Mouse (Mus musculus) spleen, adult 18-20 months (tissue): Measurements from ENCODE around the gene Olfr609.
"Not testable (repeated sequence)": the region's sequence is repeated elsewhere in the genome, so short reads cannot be mapped to it uniquely, and the experiment has no call there.

Experiments
- DNase-seq, 2 experiments: peaks; one replicate each; pipeline ENCODE4 v3.0.0; 2022; ENCODE audit warnings: mixed read lengths in 2 of 2

Olfr609 gene

DNA sequence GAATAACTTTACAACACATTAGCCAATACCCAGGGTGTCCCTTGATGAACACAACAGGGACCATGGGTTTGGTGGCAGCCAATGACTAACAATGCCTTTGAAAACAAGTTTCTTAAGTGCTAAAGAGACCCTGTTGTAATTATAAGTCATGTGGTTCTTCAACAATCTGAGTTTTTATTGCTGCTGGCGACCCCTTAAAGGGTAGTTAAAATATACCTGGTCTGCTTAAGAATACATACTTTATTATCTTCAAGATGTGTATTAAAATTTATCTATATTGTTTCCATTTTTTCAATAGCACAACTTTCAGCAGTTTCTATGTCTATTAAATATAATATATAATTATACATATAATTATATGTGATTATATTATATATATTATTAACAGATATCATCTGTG is at the start of gene Olfr609:
Gene Olfr609, minus strand, starts transcription at position 101 of the 400 bp plus-strand sequence.
- no peak for DNase-seq

DNA sequence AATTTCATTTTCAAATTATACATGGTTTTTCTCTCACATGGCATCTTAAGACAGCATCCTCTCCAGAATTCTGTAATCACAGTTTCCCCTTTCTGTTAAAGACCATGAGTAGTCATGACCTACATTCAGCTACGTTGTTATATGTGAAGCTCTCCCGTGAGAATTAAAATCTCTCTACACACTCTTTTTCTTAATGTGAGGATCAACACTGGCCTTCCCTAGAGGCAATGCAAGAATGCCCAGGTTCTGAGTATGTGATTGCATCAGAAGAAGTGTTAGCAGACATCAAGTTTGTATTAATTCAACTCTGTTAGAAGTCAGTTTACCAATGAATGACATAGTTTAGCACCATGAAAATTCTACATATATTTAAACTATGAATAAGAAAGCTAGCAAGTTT is 44.8 kb upstream of the Olfr609 start, which contains the start of gene Olfr612:
Gene Olfr612, minus strand, starts transcription at position 101 of the 400 bp plus-strand sequence.
- not testable (repeated sequence) for DNase-seq

DNA sequence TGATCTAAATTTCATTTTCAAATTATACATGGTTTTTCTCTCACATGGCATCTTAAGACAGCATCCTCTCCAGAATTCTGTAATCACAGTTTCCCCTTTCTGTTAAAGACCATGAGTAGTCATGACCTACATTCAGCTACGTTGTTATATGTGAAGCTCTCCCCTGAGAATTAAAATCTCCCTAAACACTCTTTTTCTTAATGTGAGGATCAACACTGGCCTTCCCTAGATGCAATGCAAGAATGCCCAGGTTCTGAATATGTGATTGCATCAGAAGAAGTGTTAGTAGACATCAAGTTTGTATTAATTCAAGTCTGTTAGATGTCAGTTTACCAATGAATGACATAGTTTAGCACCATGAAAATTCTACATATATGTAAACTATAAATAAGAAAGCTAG is 22.9 kb upstream of the Olfr609 start, which contains the start of gene Olfr611:
Gene Olfr611, minus strand, starts transcription at position 101 of the 400 bp plus-strand sequence.
- DNase-seq: not testable (repeated sequence)

DNA sequence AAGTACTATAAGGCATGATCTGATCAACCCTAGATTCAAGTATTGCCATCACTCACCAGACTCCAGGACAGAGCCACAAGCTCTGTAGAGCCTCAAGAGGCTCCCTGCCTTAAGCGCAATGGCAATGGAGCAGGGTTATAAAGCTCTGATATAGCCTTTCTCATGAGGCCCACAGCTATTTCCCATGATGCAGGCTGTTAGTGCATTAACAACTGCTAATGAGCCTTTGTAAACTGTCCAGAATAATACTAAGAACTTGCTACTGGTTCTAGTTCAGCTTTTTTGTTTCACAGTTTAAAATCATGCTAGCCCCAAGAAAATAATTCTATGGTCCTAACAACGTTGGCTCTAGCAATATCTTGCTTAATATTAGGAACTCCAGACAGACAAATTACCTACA is 14.2 kb upstream of the Olfr609 start, which contains the start of gene Olfr610:
Gene Olfr610, minus strand, starts transcription at position 101 of the 400 bp plus-strand sequence.
- no peak for DNase-seq

DNA sequence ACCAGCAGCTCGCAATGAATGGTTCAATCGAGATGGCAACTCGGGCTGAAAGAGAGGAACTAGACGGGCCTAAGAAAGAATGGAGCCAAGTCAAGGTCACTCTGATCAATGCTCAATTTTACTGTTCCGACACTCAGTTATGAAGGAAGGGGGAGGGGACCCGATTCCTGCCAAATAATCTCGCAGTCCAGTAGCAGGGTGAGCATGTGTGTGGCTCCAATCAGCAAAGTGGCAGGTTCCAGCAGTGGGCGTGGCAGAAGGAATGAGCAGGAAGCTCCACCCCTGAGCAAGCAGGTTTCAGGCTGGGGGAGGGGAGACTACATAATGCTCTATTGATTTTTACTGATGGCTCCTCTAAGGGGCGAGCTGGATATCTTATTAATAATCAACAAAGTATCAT is 20.8 kb downstream of the Olfr609 start:
- DNase-seq: not testable (repeated sequence)

DNA sequence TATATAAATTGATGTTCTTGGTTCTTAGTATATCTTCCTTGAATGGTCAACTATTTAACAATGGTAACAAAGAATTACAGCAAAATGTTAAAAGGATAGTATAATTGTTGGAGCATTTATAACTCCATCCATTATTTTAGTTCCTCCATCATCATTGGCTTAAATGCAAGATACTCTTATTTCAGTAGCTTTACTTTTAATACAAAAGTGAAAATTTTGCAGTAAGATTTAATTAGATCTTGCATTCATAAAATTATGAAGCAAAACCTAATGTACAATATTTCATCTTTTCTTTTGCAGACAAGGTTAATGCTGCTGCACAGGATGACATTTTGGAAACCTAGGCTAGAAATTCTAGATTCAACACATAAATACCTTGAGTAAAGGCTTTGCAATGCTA is 28.3 kb downstream of the Olfr609 start, which contains the start of gene Olfr608:
Gene Olfr608, plus strand, starts transcription at position 301 of the 400 bp plus-strand sequence.
- no peak for DNase-seq

DNA sequence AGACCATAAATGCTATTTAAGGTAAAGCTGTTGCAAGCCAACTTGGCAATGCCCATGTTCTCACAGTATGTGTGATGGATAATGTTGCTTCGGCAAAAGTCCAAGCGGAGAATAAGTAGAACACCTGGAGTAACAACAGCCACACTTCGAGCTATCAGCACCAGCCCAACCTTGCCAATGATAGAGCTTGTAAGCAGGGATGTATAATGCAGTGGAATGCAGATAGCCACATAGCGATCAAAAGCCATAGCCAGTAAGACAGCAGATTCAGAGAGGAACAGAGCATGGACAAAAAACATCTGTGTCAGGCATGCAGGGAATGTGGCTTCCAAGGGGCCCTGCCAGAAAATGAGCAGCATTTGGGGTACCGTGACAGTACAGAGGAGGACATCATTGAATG is 37.3 kb downstream of the Olfr609 start:
- no peak for DNase-seq

DNA sequence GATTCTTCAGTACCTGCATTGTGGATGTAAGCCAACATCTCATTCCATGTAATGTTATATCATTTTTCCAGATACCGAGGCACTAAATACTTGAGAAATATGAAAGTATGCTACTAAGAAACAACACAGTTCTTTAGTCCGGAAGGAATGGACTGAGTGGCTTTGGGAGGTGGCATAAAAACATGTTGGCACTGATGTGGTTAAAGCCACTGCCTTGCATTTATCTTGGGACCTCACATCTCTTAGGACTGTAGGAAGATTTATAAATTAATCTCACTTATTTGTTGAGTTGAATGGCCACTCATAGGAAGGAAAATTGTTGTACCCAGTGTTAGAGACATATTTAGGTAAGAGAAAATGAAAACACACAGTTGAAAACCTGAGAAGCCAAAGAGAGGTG is 49.1 kb downstream of the Olfr609 start, which contains the start of gene Olfr606:
Gene Olfr606, plus strand, starts transcription at position 301 of the 400 bp plus-strand sequence.
- DNase-seq: no peak

DNA sequence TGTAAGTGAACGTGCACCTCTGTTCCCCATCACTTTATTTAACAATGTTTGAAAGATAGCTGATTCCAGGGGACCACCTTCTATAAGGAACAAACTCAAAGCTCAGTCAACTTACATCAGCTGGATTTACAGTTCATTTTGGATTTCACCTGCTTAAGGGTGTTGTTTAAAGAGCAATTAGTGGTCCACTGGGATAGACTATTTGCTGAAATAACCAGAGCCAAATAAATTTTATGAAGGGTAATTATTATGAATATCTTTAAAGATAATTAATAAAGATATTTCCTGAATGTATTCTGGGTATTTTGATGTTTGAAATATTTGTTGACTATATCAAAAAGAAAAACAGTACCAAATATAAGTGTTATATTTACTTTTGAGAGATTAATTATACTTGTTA is 52.5 kb downstream of the Olfr609 start, which contains the start of gene Olfr605:
Gene Olfr605, minus strand, starts transcription at position 101 of the 400 bp plus-strand sequence.
- no peak for DNase-seq
